Mouse (Mus musculus): Measurements from ENCODE around the gene Adh1. TPM values are rescaled to one million over a fixed set of nuclear protein-coding genes. Genes with fewer than 3 reads are reported as not detected.

Gene Adh1
- polyA plus RNA-seq (2015; fragmentation: Nextera tagmentation; extraction: Ambion mirVana) = 44.7 and 62.9 TPM in 2 replicates

- no peak within 1 kb of the TSS for H3K27ac ChIP-seq
- ATAC-seq (ENCODE audit: insufficient number of reproducible peaks, low FRiP score, low TSS enrichment, low read depth) = no peak
- no peak within 1 kb of the TSS for H3K4me3 ChIP-seq
- H3K9me3 ChIP-seq = no peaks in the 10 kb centered on the region
- H3K27me3 ChIP-seq = no peaks in the 10 kb centered on the region
- H3K4me1 ChIP-seq = 0 out of 2 replicates have a peak, but pooled peaks cover 2% of the 10 kb centered on the region
- H3K4me2 ChIP-seq = no peak within 1 kb of the TSS
- no peak within 1 kb of the TSS for H3K9ac ChIP-seq
- H3K36me3 ChIP-seq = no peaks in the 10 kb centered on the region
- 76% methylated on average over 11 of the region's 11 CpGs for WGBS
Observed at GRCm38 (mm10) chr3:138260721-138261669, at the start of gene Adh1. Gene Adh1 (plus strand): TSS chr3:138260991.

- no peaks in the 10 kb centered on the region for H3K9me3 ChIP-seq
- no peak for ATAC-seq (ENCODE audit: insufficient number of reproducible peaks, low FRiP score, low TSS enrichment, low read depth)
- 82% methylated on average over 4 of the region's 4 CpGs for WGBS
- no peak overlapping the region for H3K4me2 ChIP-seq
- H3K36me3 ChIP-seq = no peaks in the 10 kb centered on the region
- no peak overlapping the region for H3K4me3 ChIP-seq
- no peak overlapping the region for H3K9ac ChIP-seq
- no peaks in the 10 kb centered on the region for H3K4me1 ChIP-seq
- H3K27me3 ChIP-seq = no peaks in the 10 kb centered on the region
- H3K27ac ChIP-seq = no peak overlapping the region
Observed at GRCm38 (mm10) chr3:138212431-138212951, 48.3 kb upstream of the Adh1 start.

DNA sequence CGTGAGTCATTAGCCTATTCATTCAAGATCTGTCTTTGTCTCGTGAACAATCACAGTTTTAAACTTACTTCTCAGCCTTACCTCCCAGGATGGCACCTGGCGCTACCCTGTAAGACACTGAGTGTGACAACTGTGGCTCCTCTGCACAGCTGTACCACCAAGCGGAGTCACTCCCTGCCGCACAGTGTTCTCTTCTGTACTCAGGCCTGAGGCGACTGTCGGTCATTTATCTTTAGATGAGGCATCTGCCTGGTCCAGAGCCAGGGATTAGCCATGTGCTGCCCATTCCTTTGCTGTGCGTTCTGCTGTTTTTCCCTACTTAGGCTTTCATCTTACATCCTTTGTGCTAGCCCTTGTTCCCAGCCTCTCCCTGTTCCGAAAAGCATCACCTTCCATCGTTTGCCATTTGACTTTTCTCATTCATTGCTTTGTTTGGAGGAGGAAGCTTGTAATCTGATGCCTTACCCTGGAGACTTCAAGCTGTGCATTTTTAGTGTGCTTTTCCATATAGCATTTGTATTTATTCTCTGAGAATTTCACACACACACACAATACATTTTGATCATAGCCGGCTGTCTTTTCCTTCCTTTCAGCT lies 45.3 kb upstream of the Adh1 start:
- no peaks in the 10 kb centered on the region for H3K27me3 ChIP-seq
- no peak for ATAC-seq (ENCODE audit: insufficient number of reproducible peaks, low FRiP score, low TSS enrichment, low read depth)
- no peak overlapping the region for H3K4me2 ChIP-seq
- 51% methylated on average over 11 of the region's 11 CpGs for WGBS
- no peaks in the 10 kb centered on the region for H3K9me3 ChIP-seq
- no peak overlapping the region for H3K9ac ChIP-seq
- H3K4me3 ChIP-seq = no peak overlapping the region
- H3K27ac ChIP-seq = no peak overlapping the region
- H3K4me1 ChIP-seq = no peaks in the 10 kb centered on the region; the same call in 1 of the 2 replicates
- H3K36me3 ChIP-seq = no peaks in the 10 kb centered on the region

GRCm38 (mm10) chr3:138216091-138216490 lies 44.7 kb upstream of the Adh1 start:
- no peaks in the 10 kb centered on the region; the same call in 1 of the 2 replicates for H3K4me1 ChIP-seq
- no peak overlapping the region for H3K27ac ChIP-seq
- ATAC-seq (ENCODE audit: insufficient number of reproducible peaks, low FRiP score, low TSS enrichment, low read depth) = no peak
- 81% methylated on average over 8 of the region's 8 CpGs for WGBS
- no peaks in the 10 kb centered on the region for H3K27me3 ChIP-seq
- H3K9ac ChIP-seq = no peak overlapping the region
- no peak overlapping the region for H3K4me3 ChIP-seq
- no peaks in the 10 kb centered on the region for H3K36me3 ChIP-seq
- H3K9me3 ChIP-seq = no peaks in the 10 kb centered on the region
- no peak overlapping the region for H3K4me2 ChIP-seq

DNA sequence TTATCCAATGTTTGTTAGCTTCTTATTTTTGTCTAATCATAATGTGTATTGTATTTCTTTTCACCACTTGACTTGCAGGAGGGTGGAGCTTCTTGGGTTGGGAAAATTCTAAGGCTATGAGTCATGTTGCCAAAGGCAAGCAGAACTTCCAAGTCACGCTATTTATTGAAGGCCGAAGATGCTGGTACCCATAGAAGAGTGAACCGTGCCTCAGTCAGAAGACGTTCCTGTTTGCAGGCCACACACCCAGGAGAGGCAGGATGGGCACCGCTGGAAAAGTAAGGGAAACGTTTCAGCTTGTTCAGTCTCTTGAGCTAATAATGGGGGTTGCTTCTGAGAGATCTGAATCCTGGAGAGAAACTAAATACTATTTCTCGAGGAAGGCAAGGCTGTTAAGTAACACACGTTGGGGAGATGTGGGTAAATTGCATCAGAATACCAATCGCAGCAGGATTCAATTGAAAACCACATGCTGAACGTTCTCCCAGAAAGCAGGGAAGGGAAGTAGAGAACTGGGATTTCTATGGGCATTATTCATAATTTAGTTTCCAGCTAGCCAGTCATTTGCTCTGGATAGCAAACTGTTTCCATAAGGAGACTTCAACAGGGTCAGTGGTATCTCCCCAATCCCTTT lies 43.0 kb upstream of the Adh1 start, which contains the start of gene Adh7:
Adh7 (plus strand) TSS at position 130 of the 634 bp plus-strand sequence.
- 43% methylated on average over 10 of the region's 10 CpGs for WGBS

DNA sequence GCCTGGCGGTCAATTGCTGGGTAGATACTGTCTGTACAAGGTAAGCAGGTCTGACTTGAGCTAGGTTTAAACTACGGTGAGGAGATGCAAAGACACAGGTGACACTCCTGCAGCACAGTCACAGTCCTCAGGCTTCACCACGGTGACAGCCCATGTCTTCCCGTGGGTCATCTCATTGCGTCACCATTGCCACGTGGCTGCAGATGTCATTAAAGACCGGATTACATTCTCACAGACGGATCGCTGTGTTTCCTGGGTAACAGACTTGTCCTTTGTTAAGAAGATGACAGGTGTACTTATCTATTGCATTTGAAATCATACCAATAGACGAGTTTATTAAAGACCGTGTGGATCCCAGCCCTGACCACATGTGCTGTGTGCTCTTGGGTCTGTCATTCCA lies 39.7 kb upstream of the Adh1 start:
- 90% methylated on average over 11 of the region's 11 CpGs for WGBS
- H3K4me2 ChIP-seq = no peak overlapping the region
- H3K27ac ChIP-seq = no peak overlapping the region
- no peaks in the 10 kb centered on the region for H3K36me3 ChIP-seq
- no peaks in the 10 kb centered on the region; the same call in 1 of the 2 replicates for H3K4me1 ChIP-seq
- no peaks in the 10 kb centered on the region for H3K27me3 ChIP-seq
- no peaks in the 10 kb centered on the region for H3K9me3 ChIP-seq
- H3K9ac ChIP-seq = no peak overlapping the region
- no peak overlapping the region for H3K4me3 ChIP-seq
- ATAC-seq (ENCODE audit: insufficient number of reproducible peaks, low FRiP score, low TSS enrichment, low read depth) = no peak

More for the DNA sequence above, 43.0 kb upstream of the Adh1 start, which contains the start of gene Adh7:
- H3K4me1 ChIP-seq = no peaks in the 10 kb centered on the region; the same call in 1 of the 2 replicates
- H3K4me2 ChIP-seq = no peak within 1 kb of the TSS
- no peaks in the 10 kb centered on the region for H3K9me3 ChIP-seq
- H3K4me3 ChIP-seq = no peak within 1 kb of the TSS
- H3K36me3 ChIP-seq = no peaks in the 10 kb centered on the region
- H3K27me3 ChIP-seq = no peaks in the 10 kb centered on the region
- H3K27ac ChIP-seq = peak within 1 kb of the TSS; percentile 69
- H3K9ac ChIP-seq = no peak within 1 kb of the TSS
- ATAC-seq (ENCODE audit: insufficient number of reproducible peaks, low FRiP score, low TSS enrichment, low read depth) = no peak

- Histone ChIP-seq H3K36me3 (no peaks in the 10 kb centered on the region), H3K4me3 (no peak overlapping the region), H3K9ac (no peak overlapping the region), H3K4me2 (no peak overlapping the region), H3K27me3 (no peaks in the 10 kb centered on the region), H3K27ac (no peak overlapping the region), H3K9me3 (no peaks in the 10 kb centered on the region), H3K4me1 (no peaks in the 10 kb centered on the region; the same call in 1 of the 2 replicates)
- 61% methylated on average over 4 of the region's 4 CpGs for WGBS
- no peak for ATAC-seq (ENCODE audit: insufficient number of reproducible peaks, low FRiP score, low TSS enrichment, low read depth)
Observed at GRCm38 (mm10) chr3:138222511-138222910, 38.3 kb upstream of the Adh1 start.

GRCm38 (mm10) chr3:138222952-138223351 lies 37.8 kb upstream of the Adh1 start:
- H3K4me1 ChIP-seq = no peaks in the 10 kb centered on the region; the same call in 1 of the 2 replicates
- no peaks in the 10 kb centered on the region for H3K36me3 ChIP-seq
- no peak overlapping the region for H3K4me2 ChIP-seq
- no peak for ATAC-seq (ENCODE audit: insufficient number of reproducible peaks, low FRiP score, low TSS enrichment, low read depth)
- WGBS = 55% methylated on average over 5 of the region's 5 CpGs
- H3K27me3 ChIP-seq = no peaks in the 10 kb centered on the region
- H3K9ac ChIP-seq = no peak overlapping the region
- no peaks in the 10 kb centered on the region for H3K9me3 ChIP-seq
- no peak overlapping the region for H3K4me3 ChIP-seq
- no peak overlapping the region for H3K27ac ChIP-seq

DNA sequence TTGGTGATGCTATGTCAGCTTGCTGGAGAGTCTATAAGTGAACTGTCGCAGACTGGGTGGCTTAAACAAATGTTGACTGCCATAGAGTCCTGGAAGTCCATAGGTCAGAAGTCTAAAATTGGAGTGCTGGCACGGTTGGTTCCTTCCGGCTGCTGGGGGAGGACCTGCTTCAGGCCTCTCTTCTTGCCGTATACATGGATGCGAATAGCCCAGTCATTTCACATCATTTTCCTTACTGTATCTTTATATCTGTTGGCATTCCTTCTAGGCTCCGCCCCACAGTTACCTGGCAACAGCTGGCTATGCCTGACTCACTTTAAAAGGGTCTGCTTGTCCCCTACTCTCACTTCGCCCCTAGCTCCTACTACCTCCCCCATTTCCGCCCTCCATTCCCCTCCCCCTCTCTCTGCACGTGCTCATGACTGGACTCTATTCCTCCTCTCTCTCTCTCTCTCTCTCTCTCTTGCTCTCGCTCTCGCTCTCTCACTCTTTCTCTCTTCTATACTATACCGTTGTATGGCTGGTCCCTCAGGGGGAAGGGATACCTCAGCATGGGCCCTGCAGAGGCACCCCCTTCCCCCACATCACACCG lies 36.3 kb upstream of the Adh1 start:
- Histone ChIP-seq H3K4me1 (no peaks in the 10 kb centered on the region), H3K4me3 (no peak overlapping the region), H3K9ac (no peak overlapping the region), H3K4me2 (no peak overlapping the region), H3K27me3 (no peaks in the 10 kb centered on the region), H3K27ac (no peak overlapping the region), H3K36me3 (no peaks in the 10 kb centered on the region), H3K9me3 (no peaks in the 10 kb centered on the region)
- no peak for ATAC-seq (ENCODE audit: insufficient number of reproducible peaks, low FRiP score, low TSS enrichment, low read depth)
- WGBS = 82% methylated on average over 13 of the region's 13 CpGs

DNA sequence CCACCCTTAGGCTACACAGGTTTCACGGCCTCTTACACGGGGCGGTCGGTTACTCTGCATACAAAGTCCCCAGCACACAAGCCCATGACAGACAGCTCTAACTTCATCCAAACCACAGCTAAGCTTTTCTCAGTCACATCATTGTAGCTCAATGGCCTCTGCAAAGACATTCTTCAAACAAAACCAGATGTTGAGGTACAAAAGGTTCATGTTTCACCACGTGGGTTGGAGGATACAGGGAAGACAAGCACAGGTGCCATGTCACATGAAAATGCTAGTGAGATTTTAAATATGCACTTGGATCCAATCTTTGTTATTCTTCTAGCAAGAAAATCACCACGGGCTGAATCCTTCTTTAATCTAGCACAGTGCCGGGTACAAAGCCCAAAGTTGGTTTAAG lies 35.5 kb upstream of the Adh1 start:
- no peaks in the 10 kb centered on the region for H3K4me1 ChIP-seq
- no peak overlapping the region for H3K27ac ChIP-seq
- H3K27me3 ChIP-seq = no peaks in the 10 kb centered on the region
- no peaks in the 10 kb centered on the region for H3K36me3 ChIP-seq
- H3K4me2 ChIP-seq = no peak overlapping the region
- WGBS = 71% methylated on average over 6 of the region's 7 CpGs
- no peaks in the 10 kb centered on the region for H3K9me3 ChIP-seq
- no peak overlapping the region for H3K9ac ChIP-seq
- no peak for ATAC-seq (ENCODE audit: insufficient number of reproducible peaks, low FRiP score, low TSS enrichment, low read depth)
- H3K4me3 ChIP-seq = no peak overlapping the region

GRCm38 (mm10) chr3:138225853-138226252 lies 34.9 kb upstream of the Adh1 start:
- WGBS = 75% methylated on average over 7 of the region's 7 CpGs
- no peaks in the 10 kb centered on the region for H3K27me3 ChIP-seq
- no peak overlapping the region for H3K4me3 ChIP-seq
- H3K36me3 ChIP-seq = no peaks in the 10 kb centered on the region
- no peaks in the 10 kb centered on the region for H3K9me3 ChIP-seq
- no peak overlapping the region for H3K9ac ChIP-seq
- ATAC-seq (ENCODE audit: insufficient number of reproducible peaks, low FRiP score, low TSS enrichment, low read depth) = no peak
- H3K4me2 ChIP-seq = no peak overlapping the region
- no peaks in the 10 kb centered on the region for H3K4me1 ChIP-seq
- no peak overlapping the region for H3K27ac ChIP-seq

Measured in limb, embryonic 15.5 days (tissue).